Mouse (Mus musculus) kidney, adult 2 months (tissue): ENCODE measurements around the gene Sos2. TPM values are rescaled to one million over a fixed set of nuclear protein-coding genes. Genes with fewer than 3 reads are reported as not detected.
"Not testable (repeated sequence)": the region's sequence is repeated elsewhere in the genome, so short reads cannot be mapped to it uniquely, and the experiment has no call there.

Source experiments
- DNase-seq: peaks from one replicate; pipeline ENCODE4 v3.0.0; 2021
- H3K27ac ChIP-seq: fragments of 200-500 bp; 2 replicates; pipeline ENCODE4 v1.5.1; 2012; ENCODE audit warnings: low read depth, low read length, control low read depth, inconsistent platforms; ENCODE audit not compliant: insufficient read depth
- H3K27me3 ChIP-seq: fragments of 200-500 bp; replicated peaks from 2 replicates; pipeline ENCODE4 v1.6.1; 2012; ENCODE audit warnings: mild to moderate bottlenecking, moderate library complexity, low read length, inconsistent platforms; ENCODE audit not compliant: control insufficient read depth, insufficient read depth
- H3K36me3 ChIP-seq: fragments of 200-500 bp; 2 replicates; pipeline ENCODE4 v1.6.1; 2012; ENCODE audit warnings: mild to moderate bottlenecking, moderate library complexity, low read length, inconsistent platforms; ENCODE audit not compliant: control insufficient read depth, insufficient read depth
- H3K4me1 ChIP-seq: fragments of 200-500 bp; 2 replicates; pipeline ENCODE4 v1.6.1; 2011; ENCODE audit warnings: low read length; ENCODE audit not compliant: control insufficient read depth, insufficient read depth
- H3K4me3 ChIP-seq: fragments of 200-500 bp; 2 replicates; pipeline ENCODE4 v1.5.1; 2011; ENCODE audit warnings: mild to moderate bottlenecking, low read depth, low read length, control low read depth; ENCODE audit not compliant: insufficient read depth
- CTCF ChIP-seq: fragments of 200-500 bp; conservative IDR thresholded peaks from 2 replicates; pipeline ENCODE4 v1.5.1; 2011; ENCODE audit warnings: low read depth, mild to moderate bottlenecking, control low read depth, low read length, moderate library complexity, mixed read lengths; ENCODE audit not compliant: insufficient read depth, insufficient read length
- POLR2A ChIP-seq: fragments of 200-500 bp; IDR thresholded peaks from one replicate; pipeline ENCODE4 v1.6.1; 2011; ENCODE audit warnings: low read depth, low read length, control low read depth
- WGBS: fragments of 180-500 bp; shearing (Covaris S2); methylation state at CpG from one replicate; pipeline ENCODE4 v1.1.7; 2018; 5-methylcytosine and 5-hydroxymethylcytosine counted together
- polyA plus RNA-seq: library from polyadenylated mRNA; depleted of rRNA; stranded (reverse); fragments of >200 nt; gene quantifications from 2 replicates; pipeline ENCODE4 v1.2.3, GENCODE M21; 2012

Gene Sos2
- polyA plus RNA-seq, 1 experiment, result 28.8 TPM

GRCm38 (mm10) chr12:69569926-69570325, 111.7 kb downstream of the Sos2 start:
- TF ChIP-seq POLR2A (no peak), CTCF (no peak)

GRCm38 (mm10) chr12:69568266-69568665, 113.4 kb downstream of the Sos2 start:
- H3K36me3 ChIP-seq, result no peaks in the 10 kb centered on the region
- no peak overlapping the region for H3K4me3 ChIP-seq
- H3K27ac ChIP-seq, result no peak overlapping the region
- 86% methylated on average over 3 of the region's 3 CpGs for WGBS
- no peaks in the 10 kb centered on the region for H3K27me3 ChIP-seq
- TF ChIP-seq CTCF, result no peak
- no peak for TF ChIP-seq POLR2A
- H3K4me1 ChIP-seq, result no peaks in the 10 kb centered on the region
- no peak for DNase-seq

More at GRCm38 (mm10) chr12:69569926-69570325, 111.7 kb downstream of the Sos2 start:
- DNase-seq, result no peak
- no peaks in the 10 kb centered on the region for H3K36me3 ChIP-seq
- H3K4me1 ChIP-seq, result peaks cover 7% of the 10 kb centered on the region; the same call in 1 of the 2 replicates
- H3K4me3 ChIP-seq, result no peak overlapping the region
- 94% methylated on average over 3 of the region's 3 CpGs for WGBS
- H3K27me3 ChIP-seq, result no peaks in the 10 kb centered on the region
- H3K27ac ChIP-seq, result no peak overlapping the region

GRCm38 (mm10) chr12:69561006-69561405, 120.6 kb downstream of the Sos2 start:
- H3K27me3 ChIP-seq, H3K36me3 ChIP-seq, H3K4me1 ChIP-seq, H3K27ac ChIP-seq, H3K4me3 ChIP-seq, DNase-seq: not testable (repeated sequence)
- 63% methylated on average over 6 of the region's 6 CpGs for WGBS

- Histone ChIP-seq H3K27ac (peak overlapping the region; percentile 65), H3K27me3 (no peaks in the 10 kb centered on the region), H3K36me3 (no peaks in the 10 kb centered on the region), H3K4me1 (peaks cover 8% of the 10 kb centered on the region; the same call in 1 of the 2 replicates), H3K4me3 (no peak overlapping the region)
- TF ChIP-seq CTCF, result no peak
- no peak for TF ChIP-seq POLR2A
- peak; percentile 64 for DNase-seq
- WGBS, result 40% methylated on average over 6 of the region's 6 CpGs
These were observed 125.3 kb downstream of the Sos2 start for GRCm38 (mm10) chr12:69556221-69556861.

- WGBS, result 72% methylated on average over 13 of the region's 13 CpGs
- Histone ChIP-seq H3K4me1 (no peaks in the 10 kb centered on the region), H3K27ac (no peak overlapping the region), H3K4me3 (no peak overlapping the region), H3K27me3 (no peaks in the 10 kb centered on the region), H3K36me3 (no peaks in the 10 kb centered on the region)
- TF ChIP-seq CTCF, result no peak
- no peak for TF ChIP-seq POLR2A
- no peak for DNase-seq
These were observed 136.0 kb downstream of the Sos2 start for GRCm38 (mm10) chr12:69545456-69546178.

GRCm38 (mm10) chr12:69544994-69545393, 136.7 kb downstream of the Sos2 start:
- no peak for TF ChIP-seq CTCF
- TF ChIP-seq POLR2A, result no peak
- WGBS, result 89% methylated on average over 6 of the region's 6 CpGs
- Histone ChIP-seq H3K27ac (no peak overlapping the region; the same call in 1 of the 2 replicates), H3K36me3 (no peaks in the 10 kb centered on the region), H3K27me3 (no peaks in the 10 kb centered on the region), H3K4me1 (no peaks in the 10 kb centered on the region), H3K4me3 (no peak overlapping the region)
- no peak for DNase-seq

GRCm38 (mm10) chr12:69544562-69544961, 137.1 kb downstream of the Sos2 start:
- Histone ChIP-seq H3K36me3 (no peaks in the 10 kb centered on the region), H3K27me3 (no peaks in the 10 kb centered on the region), H3K4me1 (no peaks in the 10 kb centered on the region), H3K4me3 (no peak overlapping the region), H3K27ac (no peak overlapping the region)
- WGBS, result 72% methylated on average over 2 of the region's 2 CpGs
- DNase-seq, result no peak
- TF ChIP-seq CTCF, result no peak
- no peak for TF ChIP-seq POLR2A
